Comparison of ENCODE assay signal across 8 mouse cellular contexts in the genomic region with DNA sequence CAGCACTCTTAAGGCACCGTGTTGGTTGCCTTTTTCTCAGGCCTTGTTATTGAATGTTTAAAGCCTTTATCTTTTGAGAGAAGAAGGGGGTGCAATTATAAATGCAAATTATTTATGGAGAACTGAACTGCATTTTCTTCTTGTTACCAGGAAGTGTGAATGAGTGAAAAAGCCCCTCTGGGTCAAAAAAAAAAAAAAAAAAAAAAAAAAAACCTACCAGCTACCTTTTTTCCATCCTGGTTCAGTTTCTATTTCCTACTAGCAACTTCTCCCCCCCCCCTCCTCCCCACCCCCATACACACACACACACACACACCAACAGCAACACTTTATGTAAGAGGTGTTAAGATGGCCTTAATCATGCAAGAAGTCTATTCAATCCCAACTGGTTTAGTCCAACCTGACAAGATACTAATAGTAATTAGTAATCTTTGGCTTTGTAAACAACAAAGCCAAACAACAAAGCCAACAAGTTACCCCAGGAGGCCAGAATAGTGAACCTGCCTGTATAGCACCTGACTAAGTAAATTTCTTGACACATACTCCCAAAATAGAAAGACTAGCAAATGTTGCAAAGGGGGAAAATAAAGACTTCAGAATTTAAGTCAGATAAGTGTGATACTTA. TPM values are rescaled to one million over a fixed set of nuclear protein-coding genes. Genes with fewer than 3 reads are reported as not detected.
A peak's percentile ranks its signal among the peaks of the same experiment; 100 is the strongest.
DNase-seq lines count a peak whose midpoint lies in the region; ATAC-seq and TF ChIP-seq lines count a peak whose summit lies in the region.

No protein-coding gene starts in this region.

- no peak for DNase-seq in kidney, postnatal 10 days
- DNase-seq in urinary bladder, postnatal 10 days (ENCODE audit: low spot score): no peak
- no peak for DNase-seq in adipocyte (ENCODE audit: low spot score)
- no peak for DNase-seq in natural killer cell, adult 2 months (ENCODE audit: low spot score in 2 of 2)

- H3K4me3 ChIP-seq in kidney, embryonic 16.5 days (ENCODE audit: low read length): peak overlapping the region; percentile 99
- peak overlapping the region; percentile 87 for H3K4me3 ChIP-seq in bone marrow macrophage, adult 2 months (ENCODE audit: insufficient read depth, low read length)
- H3K4me3 ChIP-seq in neural tube, embryonic 13.5 days: peak overlapping the region; percentile 97

- H3K27ac ChIP-seq in kidney, embryonic 16.5 days (ENCODE audit: low read length): peak overlapping the region; percentile 100
- peak overlapping the region; percentile 94 for H3K27ac ChIP-seq in bone marrow macrophage, adult 2 months (ENCODE audit: insufficient read depth, low read depth, low read length)
- H3K27ac ChIP-seq in neural tube, embryonic 13.5 days (replicated peaks): peak overlapping the region; percentile 99

- peaks cover 23% of the 10 kb centered on the region for H3K4me1 ChIP-seq in kidney, embryonic 16.5 days (ENCODE audit: insufficient read depth, low read length)
- no peaks in the 10 kb centered on the region for H3K4me1 ChIP-seq in bone marrow macrophage, adult 2 months (ENCODE audit: control insufficient read depth, insufficient read depth, low read length)
- H3K4me1 ChIP-seq in neural tube, embryonic 13.5 days (replicated peaks): peaks cover 12% of the 10 kb centered on the region

- H3K9me3 ChIP-seq in kidney, embryonic 16.5 days (ENCODE audit: low read length): 0 out of 2 replicates have a peak, but pooled peaks cover 3% of the 10 kb centered on the region
- no peaks in the 10 kb centered on the region for H3K9me3 ChIP-seq in neural tube, embryonic 13.5 days

- no peak for ATAC-seq in kidney, embryonic 16.5 days (ENCODE audit: low FRiP score, low TSS enrichment)
- peak; percentile 0 for ATAC-seq in inflammation-experienced regulatory T-cells, adult 6 months
- ATAC-seq in neural tube, embryonic 13.5 days (ENCODE audit: low read depth): no peak

- TF ChIP-seq CTCF in bone marrow macrophage, adult 2 months (IDR thresholded peaks at IDR 0.05; ENCODE audit: low read depth, low read length): no peak

- TF ChIP-seq POLR2A in bone marrow macrophage, adult 2 months (IDR thresholded peaks at IDR 0.05; ENCODE audit: borderline replicate concordance, low read depth, low read length): no peak

- 0% methylated on average over 1 of the region's 1 CpGs for WGBS in kidney, embryonic 16.5 days
- 7% methylated on average over 1 of the region's 1 CpGs for WGBS in neural tube, embryonic 13.5 days

- H3K36me3 ChIP-seq in kidney, embryonic 16.5 days (ENCODE audit: insufficient read depth, low read length): no peaks in the 10 kb centered on the region
- H3K36me3 ChIP-seq in neural tube, embryonic 13.5 days: no peaks in the 10 kb centered on the region

- no peaks in the 10 kb centered on the region for H3K27me3 ChIP-seq in kidney, embryonic 16.5 days (ENCODE audit: insufficient read depth, low read length)
- H3K27me3 ChIP-seq in neural tube, embryonic 13.5 days: no peaks in the 10 kb centered on the region

- H3K9ac ChIP-seq in kidney, embryonic 16.5 days (replicated peaks; ENCODE audit: low read length): peak overlapping the region; percentile 95
- H3K9ac ChIP-seq in neural tube, embryonic 13.5 days: peak overlapping the region; percentile 99

- H3K4me2 ChIP-seq in kidney, embryonic 16.5 days (replicated peaks; ENCODE audit: low read depth, low read length): peak overlapping the region; percentile 65
- peak overlapping the region; percentile 81 for H3K4me2 ChIP-seq in neural tube, embryonic 13.5 days

RNA-seq across cellular contexts. Expression of gene Cnot6l, which starts 0.5 kb away (rescaled TPM):
- polyA plus RNA-seq in kidney, embryonic 16.5 days (2015; fragmentation: Nextera tagmentation; extraction: Ambion mirVana): 18.4 and 23.9 TPM in 2 replicates
- 52.3 and 54.2 TPM in 2 replicates for polyA plus RNA-seq in bone marrow macrophage, adult 2 months (2012; ENCODE audit: insufficient read depth, insufficient read length, missing spikeins)
- polyA plus RNA-seq in inflammation-experienced regulatory T-cells, adult 6 months (2017; shearing (Covaris generic)): 10 to 100 TPM; 72.0 to 92.4 (median 79.4) TPM
- 13.0 and 13.7 TPM in 2 replicates for polyA plus RNA-seq in neural tube, embryonic 13.5 days (2015; fragmentation: Nextera tagmentation; extraction: Ambion mirVana)

RNA-seq across cellular contexts. Expression of gene Mrpl1, which starts 45.8 kb away (rescaled TPM):
- 24.7 and 26.8 TPM in 2 replicates for polyA plus RNA-seq in kidney, embryonic 16.5 days (2015; fragmentation: Nextera tagmentation; extraction: Ambion mirVana)
- 13.0 and 15.8 TPM in 2 replicates for polyA plus RNA-seq in bone marrow macrophage, adult 2 months (2012; ENCODE audit: insufficient read depth, insufficient read length, missing spikeins)
- 10 to 100 TPM; 21.8 to 24.4 (median 23.1) TPM for polyA plus RNA-seq in inflammation-experienced regulatory T-cells, adult 6 months (2017; shearing (Covaris generic))
- polyA plus RNA-seq in neural tube, embryonic 13.5 days (2015; fragmentation: Nextera tagmentation; extraction: Ambion mirVana): 17.1 and 17.7 TPM in 2 replicates
